ENCODE assay signal across 34 mouse cellular contexts in the genomic region with DNA sequence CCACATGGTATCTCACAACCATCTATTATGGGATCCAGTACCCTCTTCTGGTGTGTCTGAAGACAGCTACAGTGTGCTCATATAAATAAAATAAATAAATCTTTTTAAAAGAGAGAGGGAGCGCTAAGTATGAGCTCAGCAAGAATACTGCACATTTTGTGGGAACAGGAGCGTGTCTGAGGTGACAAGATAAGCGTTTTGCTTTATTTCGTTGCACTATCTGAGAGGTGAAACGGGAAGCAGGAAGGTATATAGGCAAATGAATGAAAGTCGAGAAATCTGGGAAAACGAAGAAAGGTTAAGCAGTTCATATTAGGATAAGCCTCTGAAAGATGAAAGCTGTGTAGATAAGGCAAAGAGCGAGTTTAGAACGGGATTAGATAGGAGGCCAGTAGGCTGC.
"Had no signal": no experiment of that assay in that cellular context is flagged by ENCODE, and none has a peak within 500 bp of the region (broad histone marks: within the 10 kb centered on the region; RNA-seq: fewer than 3 reads in every experiment).

No protein-coding gene starts in this region.

- DNase-seq: heart, postnatal 10 days; heart, postnatal 14 days; heart, postnatal 36 days; heart, postnatal 4 days; kidney, adult 11 months; kidney, adult 18-20 months; kidney, adult 2 months; kidney, adult 8-10 months; kidney, adult 9 months; kidney, postnatal 10 days; kidney, postnatal 14 days; kidney, postnatal 25 days; kidney, postnatal 36 days; kidney, postnatal 4 days; layer of hippocampus, adult 9-11 months; layer of hippocampus, postnatal 36 days had no signal

- H3K9me3 ChIP-seq: heart, embryonic 10.5 days; heart, embryonic 12.5 days; heart, embryonic 15.5 days; hindbrain, embryonic 10.5 days; hindbrain, embryonic 12.5 days; hindbrain, embryonic 13.5 days; hindbrain, embryonic 15.5 days; kidney, embryonic 15.5 days had no signal

- H3K27ac ChIP-seq: heart, embryonic 10.5 days; heart, embryonic 13.5 days; heart, embryonic 15.5 days; hindbrain, embryonic 10.5 days; hindbrain, embryonic 12.5 days; hindbrain, embryonic 13.5 days; hindbrain, embryonic 14.5 days; hindbrain, embryonic 15.5 days; hindbrain, postnatal 0 days; kidney, embryonic 15.5 days; kidney, postnatal 0 days; layer of hippocampus, adult 2 months; left cerebral cortex, adult 2 months had no signal

- H3K36me3 ChIP-seq: heart, embryonic 10.5 days; heart, embryonic 12.5 days; heart, embryonic 13.5 days; heart, embryonic 15.5 days; hindbrain, embryonic 10.5 days; hindbrain, embryonic 12.5 days; hindbrain, embryonic 13.5 days; hindbrain, embryonic 15.5 days; kidney, embryonic 15.5 days had no signal

- H3K4me3 ChIP-seq: heart, embryonic 10.5 days; heart, embryonic 12.5 days; heart, embryonic 13.5 days; heart, embryonic 15.5 days; hindbrain, embryonic 10.5 days; hindbrain, embryonic 12.5 days; hindbrain, embryonic 13.5 days; hindbrain, embryonic 15.5 days; kidney, embryonic 15.5 days; layer of hippocampus, adult 2 months; left cerebral cortex, adult 2 months had no signal

- H3K9ac ChIP-seq: heart, embryonic 12.5 days; heart, embryonic 13.5 days; heart, embryonic 15.5 days; hindbrain, embryonic 12.5 days; hindbrain, embryonic 13.5 days; hindbrain, embryonic 14.5 days; hindbrain, embryonic 15.5 days; kidney, embryonic 15.5 days had no signal

- H3K27me3 ChIP-seq: heart, embryonic 12.5 days; heart, embryonic 13.5 days; heart, embryonic 15.5 days; hindbrain, embryonic 12.5 days; hindbrain, embryonic 15.5 days had no signal

- H3K4me2 ChIP-seq: heart, embryonic 11.5 days; heart, embryonic 12.5 days; heart, embryonic 13.5 days; heart, embryonic 15.5 days; hindbrain, embryonic 12.5 days; hindbrain, embryonic 13.5 days; hindbrain, embryonic 14.5 days; hindbrain, embryonic 15.5 days; kidney, embryonic 15.5 days had no signal

- ATAC-seq: hindbrain, embryonic 16.5 days; hindbrain, postnatal 0 days; inflammation-experienced regulatory T-cells, adult 6 months; intestine, postnatal 0 days had no signal
